Comparison of ENCODE assay signal across 28 mouse cellular contexts in the genomic region with DNA sequence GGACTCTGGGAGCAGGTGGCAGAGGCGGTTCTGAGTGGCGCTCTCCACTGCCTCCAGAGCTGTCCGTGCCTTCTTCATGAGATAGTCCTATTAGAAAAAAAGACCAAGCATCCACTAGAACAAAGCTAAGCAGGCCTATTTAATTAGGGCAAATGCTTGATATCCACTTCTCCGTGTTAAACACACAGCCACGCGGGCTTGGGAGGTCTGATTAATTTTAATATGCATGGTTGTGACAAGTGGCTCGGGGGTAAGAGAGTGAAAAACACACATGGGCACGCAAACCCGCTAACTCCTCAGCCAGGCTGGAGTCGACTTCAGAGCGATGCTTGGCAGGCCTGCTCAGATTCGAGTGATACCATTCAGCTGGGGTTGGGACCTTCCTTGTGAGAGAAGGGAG.
DNase-seq lines count a peak whose midpoint lies in the region; ATAC-seq and TF ChIP-seq lines count a peak whose summit lies in the region.
"Had no signal": no experiment of that assay in that cellular context is flagged by ENCODE, and none has a peak within 500 bp of the region (broad histone marks: within the 10 kb centered on the region; RNA-seq: fewer than 3 reads in every experiment).

No protein-coding gene starts in this region.

- no peaks in the 10 kb centered on the region for H3K27me3 ChIP-seq in forebrain, embryonic 14.5 days (replicated peaks; ENCODE audit: control insufficient read depth, insufficient read depth, low read length)
- no peaks in the 10 kb centered on the region for H3K27me3 ChIP-seq in forebrain, embryonic 11.5 days (ENCODE audit: control insufficient read depth, insufficient read depth, low read length)
- H3K27me3 ChIP-seq in forebrain, embryonic 16.5 days (replicated peaks; ENCODE audit: control insufficient read depth, insufficient read depth, low read length): no peaks in the 10 kb centered on the region
- no peaks in the 10 kb centered on the region for H3K27me3 ChIP-seq in forebrain, embryonic 13.5 days
- no peaks in the 10 kb centered on the region for H3K27me3 ChIP-seq in hindbrain, postnatal 0 days (ENCODE audit: insufficient read depth, low read length)
- H3K27me3 ChIP-seq in hindbrain, embryonic 10.5 days (ENCODE audit: insufficient read depth, poor library complexity, severe bottlenecking): no peaks in the 10 kb centered on the region
- H3K27me3 ChIP-seq: CH12.LX; embryonic facial prominence, embryonic 13.5 days; embryonic facial prominence, embryonic 15.5 days; Patski had no signal

- H3K4me2 ChIP-seq in forebrain, embryonic 14.5 days (ENCODE audit: low read length): no peak overlapping the region
- H3K4me2 ChIP-seq in forebrain, embryonic 11.5 days (ENCODE audit: low read depth, low read length, severe bottlenecking): no peak overlapping the region
- H3K4me2 ChIP-seq in forebrain, embryonic 16.5 days (ENCODE audit: low read length): no peak overlapping the region
- H3K4me2 ChIP-seq in forebrain, embryonic 13.5 days: no peak overlapping the region
- no peak overlapping the region for H3K4me2 ChIP-seq in hindbrain, postnatal 0 days (ENCODE audit: low read depth, low read length)
- H3K4me2 ChIP-seq: embryonic facial prominence, embryonic 13.5 days; embryonic facial prominence, embryonic 15.5 days had no signal

- H3K9ac ChIP-seq in forebrain, embryonic 14.5 days (ENCODE audit: low read length): no peak overlapping the region
- H3K9ac ChIP-seq in forebrain, embryonic 11.5 days (ENCODE audit: low read length): no peak overlapping the region
- no peak overlapping the region for H3K9ac ChIP-seq in forebrain, embryonic 16.5 days (replicated peaks; ENCODE audit: low read depth, low read length)
- H3K9ac ChIP-seq in forebrain, embryonic 13.5 days: no peak overlapping the region
- H3K9ac ChIP-seq in hindbrain, postnatal 0 days (replicated peaks; ENCODE audit: low read length): no peak overlapping the region
- H3K9ac ChIP-seq: embryonic facial prominence, embryonic 13.5 days; embryonic facial prominence, embryonic 15.5 days had no signal

- H3K4me3 ChIP-seq in forebrain, embryonic 14.5 days (ENCODE audit: low read depth, low read length): no peak overlapping the region
- H3K4me3 ChIP-seq in forebrain, embryonic 11.5 days (ENCODE audit: low read depth, low read length): no peak overlapping the region
- no peak overlapping the region for H3K4me3 ChIP-seq in forebrain, embryonic 16.5 days (replicated peaks; ENCODE audit: low read length)
- no peak overlapping the region for H3K4me3 ChIP-seq in forebrain, embryonic 13.5 days
- H3K4me3 ChIP-seq in hindbrain, postnatal 0 days (ENCODE audit: low read length): no peak overlapping the region
- no peak overlapping the region for H3K4me3 ChIP-seq in hindbrain, embryonic 10.5 days
- H3K4me3 ChIP-seq: embryonic facial prominence, embryonic 13.5 days; embryonic facial prominence, embryonic 15.5 days; erythroblast, embryonic 14.5 days; forebrain, embryonic 10.5 days had no signal

- 69% methylated on average over 12 of the region's 12 CpGs for WGBS in forebrain, embryonic 14.5 days
- WGBS in forebrain, embryonic 11.5 days: 83% methylated on average over 12 of the region's 12 CpGs
- WGBS in forebrain, embryonic 16.5 days: 58% methylated on average over 12 of the region's 12 CpGs
- 66% methylated on average over 12 of the region's 12 CpGs for WGBS in forebrain, embryonic 13.5 days
- WGBS in hindbrain, postnatal 0 days: 73% methylated on average over 12 of the region's 12 CpGs
- 92% methylated on average over 12 of the region's 12 CpGs for WGBS in hindbrain, embryonic 10.5 days

- no peak for TF ChIP-seq CTCF in hindbrain, postnatal 0 days (IDR thresholded peaks at IDR 0.05; ENCODE audit: low read depth)

- no peak for ATAC-seq in forebrain, embryonic 14.5 days
- ATAC-seq in forebrain, embryonic 11.5 days (replicated peaks; ENCODE audit: low FRiP score): no peak
- peak; percentile 19; the same call in 1 of the 2 replicates for ATAC-seq in forebrain, embryonic 16.5 days
- ATAC-seq in forebrain, embryonic 13.5 days: no peak
- no peak for ATAC-seq in hindbrain, postnatal 0 days
- ATAC-seq: activated CD4-positive, CD25-positive, alpha-beta regulatory T cell, adult 4 months; CD4-positive, CD25-positive, alpha-beta regulatory T cell, adult 4 months; Patski had no signal

- DNase-seq in forebrain, embryonic 14.5 days (ENCODE audit: low spot score): peak; percentile 18
- DNase-seq in forebrain, embryonic 11.5 days (ENCODE audit: low spot score): no peak
- peak; percentile 7 for DNase-seq in hindbrain, postnatal 0 days (ENCODE audit: low spot score)
- DNase-seq in hindbrain, embryonic 10.5 days (ENCODE audit: low spot score): no peak
- DNase-seq in retina, postnatal 1 day: peak; percentile 61
- no peak for DNase-seq in retina, embryonic 14.5 days (ENCODE audit: low spot score)
- DNase-seq: adrenal gland, adult 8-10 months; adrenal gland, postnatal 14 days; adrenal gland, postnatal 36 days; B cell, adult 2 months; cerebellum, adult 11 months; cerebellum, adult 18-20 months; cerebellum, adult 8-10 months; cerebellum, adult 9-11 months; cerebellum, postnatal 14 days; cerebellum, postnatal 36 days; embryo, embryonic 11 days had no signal

- peaks cover 4% of the 10 kb centered on the region; the same call in 1 of the 2 replicates for H3K36me3 ChIP-seq in forebrain, embryonic 14.5 days (ENCODE audit: control insufficient read depth, insufficient read depth, low read length)
- no peaks in the 10 kb centered on the region for H3K36me3 ChIP-seq in forebrain, embryonic 11.5 days (ENCODE audit: control insufficient read depth, insufficient read depth, low read length)
- no peaks in the 10 kb centered on the region; the same call in 1 of the 2 replicates for H3K36me3 ChIP-seq in forebrain, embryonic 16.5 days (ENCODE audit: control insufficient read depth, insufficient read depth)
- H3K36me3 ChIP-seq in forebrain, embryonic 13.5 days (ENCODE audit: poor library complexity, severe bottlenecking): peaks cover 12% of the 10 kb centered on the region
- H3K36me3 ChIP-seq in hindbrain, postnatal 0 days (ENCODE audit: insufficient read depth, low read length): no peaks in the 10 kb centered on the region
- H3K36me3 ChIP-seq in hindbrain, embryonic 10.5 days: peaks cover 4% of the 10 kb centered on the region; the same call in 1 of the 2 replicates
- H3K36me3 ChIP-seq: embryonic facial prominence, embryonic 15.5 days; G1E had no signal

- peaks cover 14% of the 10 kb centered on the region for H3K4me1 ChIP-seq in forebrain, embryonic 14.5 days (ENCODE audit: control insufficient read depth, insufficient read depth, low read length)
- H3K4me1 ChIP-seq in forebrain, embryonic 11.5 days (replicated peaks; ENCODE audit: control insufficient read depth, insufficient read depth, low read length): peaks cover 8% of the 10 kb centered on the region; the same call in 1 of the 2 replicates
- peaks cover 14% of the 10 kb centered on the region for H3K4me1 ChIP-seq in forebrain, embryonic 16.5 days (replicated peaks; ENCODE audit: control insufficient read depth, insufficient read depth, low read length)
- H3K4me1 ChIP-seq in forebrain, embryonic 13.5 days: peaks cover 24% of the 10 kb centered on the region
- no peaks in the 10 kb centered on the region for H3K4me1 ChIP-seq in hindbrain, postnatal 0 days (ENCODE audit: insufficient read depth, low read length)
- H3K4me1 ChIP-seq in hindbrain, embryonic 10.5 days (replicated peaks): peaks cover 18% of the 10 kb centered on the region
- H3K4me1 ChIP-seq: embryonic facial prominence, embryonic 13.5 days; embryonic facial prominence, embryonic 15.5 days had no signal

- H3K9me3 ChIP-seq in forebrain, embryonic 14.5 days (replicated peaks; ENCODE audit: control insufficient read depth, low read length): no peaks in the 10 kb centered on the region
- no peaks in the 10 kb centered on the region for H3K9me3 ChIP-seq in forebrain, embryonic 11.5 days (ENCODE audit: control insufficient read depth, low read length)
- 0 out of 2 replicates have a peak, but pooled peaks cover 3% of the 10 kb centered on the region for H3K9me3 ChIP-seq in forebrain, embryonic 16.5 days (ENCODE audit: control insufficient read depth, low read length)
- no peaks in the 10 kb centered on the region for H3K9me3 ChIP-seq in forebrain, embryonic 13.5 days (replicated peaks)
- H3K9me3 ChIP-seq in hindbrain, postnatal 0 days (ENCODE audit: low read length): no peaks in the 10 kb centered on the region
- H3K9me3 ChIP-seq in hindbrain, embryonic 10.5 days: 0 out of 2 replicates have a peak, but pooled peaks cover 3% of the 10 kb centered on the region
- H3K9me3 ChIP-seq: embryonic facial prominence, embryonic 13.5 days; embryonic facial prominence, embryonic 15.5 days had no signal

- no peak overlapping the region for H3K27ac ChIP-seq in forebrain, embryonic 14.5 days (ENCODE audit: low read depth, low read length)
- H3K27ac ChIP-seq in forebrain, embryonic 11.5 days (ENCODE audit: low read depth, low read length): no peak overlapping the region
- no peak overlapping the region for H3K27ac ChIP-seq in forebrain, embryonic 16.5 days (ENCODE audit: low read length)
- H3K27ac ChIP-seq in forebrain, embryonic 13.5 days: no peak overlapping the region
- H3K27ac ChIP-seq in hindbrain, postnatal 0 days: no peak overlapping the region
- H3K27ac ChIP-seq in hindbrain, embryonic 10.5 days: no peak overlapping the region
- H3K27ac ChIP-seq: embryonic facial prominence, embryonic 13.5 days; embryonic facial prominence, embryonic 15.5 days had no signal

Comparison
In these comparisons a context has a peak if more than half of its experiments do, and no peak if none do; other contexts are left out.
1. DNase-seq: peak in forebrain, embryonic 14.5 days (single experiment), hindbrain, postnatal 0 days (single experiment) and retina, postnatal 1 day (single experiment); none in forebrain, embryonic 11.5 days (single experiment), hindbrain, embryonic 10.5 days (single experiment) and retina, embryonic 14.5 days (single experiment).